Mouse (Mus musculus) ES-E14 (cell line): Measurements from ENCODE around the gene Pus10. TPM values are rescaled to one million over a fixed set of nuclear protein-coding genes. Genes with fewer than 3 reads are reported as not detected.

Experiments used
- DNase-seq: peaks from one replicate; pipeline ENCODE4 v3.0.0-alpha.2; 2013; ENCODE audit warnings: low read depth, low spot score
- H3K27ac ChIP-seq: 2 replicates; pipeline ENCODE4 v1.5.1; 2012; ENCODE audit warnings: low read depth, mild to moderate bottlenecking, low read length, moderate library complexity, mixed read lengths; ENCODE audit not compliant: poor library complexity, insufficient read depth, severe bottlenecking
- H3K36me3 ChIP-seq: 2 replicates; pipeline ENCODE4 v1.6.1; 2012; ENCODE audit warnings: mild to moderate bottlenecking, low read length, moderate library complexity, mixed read lengths; ENCODE audit not compliant: control insufficient read depth, poor library complexity, insufficient read depth, severe bottlenecking
- H3K4me1 ChIP-seq, 2 experiments: fragments of 150-350 bp in 1 of 2; sonication (generic) in 1 of 2; 2 replicates each; pipeline ENCODE4 v1.6.1; 2012; ENCODE audit warnings: low read length in 2 of 2, mild to moderate bottlenecking in 1 of 2, mixed read lengths in 1 of 2; ENCODE audit not compliant: control insufficient read depth in 2 of 2, insufficient read depth in 2 of 2, poor library complexity in 1 of 2
- H3K4me3 ChIP-seq, 2 experiments: fragments of 150-350 bp in 1 of 2; sonication (generic) in 1 of 2; 2 replicates each; pipeline ENCODE4 v1.5.1; 2012; ENCODE audit warnings: low read length in 2 of 2, low read depth in 1 of 2, mild to moderate bottlenecking in 1 of 2, mixed read lengths in 1 of 2; ENCODE audit not compliant: insufficient read depth in 1 of 2, poor library complexity in 1 of 2, severe bottlenecking in 1 of 2
- H3K9ac ChIP-seq: 2 replicates; pipeline ENCODE4 v1.6.1; 2012; ENCODE audit warnings: low read depth, mild to moderate bottlenecking, low read length, mixed read lengths; ENCODE audit not compliant: poor library complexity, insufficient read depth, severe bottlenecking
- H3K9me3 ChIP-seq: fragments of 150-350 bp; sonication (generic); 2 replicates; pipeline ENCODE4 v1.6.1; 2012; ENCODE audit warnings: low read depth, mild to moderate bottlenecking, low read length; ENCODE audit not compliant: control insufficient read depth, insufficient read depth
- CHD2 ChIP-seq: IDR thresholded peaks from 2 replicates; pipeline ENCODE4 v1.6.1; 2014; ENCODE audit warnings: mild to moderate bottlenecking, low read depth, low read length, inconsistent platforms
- HCFC1 ChIP-seq: IDR thresholded peaks from 2 replicates; pipeline ENCODE4 v1.6.1; 2012; ENCODE audit warnings: low read length, inconsistent platforms, borderline replicate concordance; ENCODE audit not compliant: insufficient read depth
- MAFK ChIP-seq: IDR thresholded peaks from 2 replicates; pipeline ENCODE4 v1.6.1; 2014; ENCODE audit warnings: mild to moderate bottlenecking, low read depth, low read length, inconsistent platforms; ENCODE audit not compliant: insufficient read depth
- ZC3H11A ChIP-seq: IDR thresholded peaks from 2 replicates; pipeline ENCODE4 v1.6.1; 2012; ENCODE audit warnings: low read depth, mild to moderate bottlenecking, inconsistent platforms, low read length, borderline replicate concordance
- ZNF384 ChIP-seq: IDR thresholded peaks from 2 replicates; pipeline ENCODE4 v1.6.1; 2012; ENCODE audit warnings: low read depth, low read length, inconsistent platforms
- in situ Hi-C, 2 experiments: fragments of 600-800 bp; cut with MboI; formaldehyde crosslinking; loops; one replicate each; pipeline ENCODE4 v1.15.1; 2025; ENCODE audit warnings: low sequenced_read_pairs in 2 of 2, inconsistent platforms in 1 of 2; ENCODE audit not compliant: unreplicated experiment in 2 of 2
- total RNA-seq: library from RNA; depleted of rRNA; stranded (reverse); fragments of 300-350 nt; gene quantifications from 2 replicates; pipeline ENCODE4 v1.2.3, GENCODE M21; 2012

Gene Pus10
- total RNA-seq, 1 experiment: 28.8 TPM

DNA sequence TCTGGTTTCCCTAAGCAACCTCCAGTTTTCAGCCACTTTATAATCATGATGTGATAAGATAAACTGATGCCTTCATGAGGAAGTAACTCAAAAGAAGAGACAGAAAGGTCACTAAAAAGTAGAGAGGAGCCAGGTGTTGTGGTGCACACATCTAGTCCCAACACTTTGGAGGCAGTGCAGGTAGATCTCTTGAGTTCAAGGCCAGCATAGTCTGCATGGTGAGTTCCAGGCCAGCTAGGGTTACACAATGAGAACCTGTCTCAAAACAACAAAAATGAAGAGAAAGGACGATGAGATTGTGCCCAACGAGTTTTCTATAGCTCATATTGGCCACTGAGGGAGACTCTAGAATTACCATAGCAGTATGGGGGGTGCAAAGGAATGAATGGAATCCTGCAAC lies 33.1 kb downstream of the Pus10 start:
- TF ChIP-seq HCFC1 (no peak), MAFK (no peak), ZC3H11A (no peak), CHD2 (no peak), ZNF384 (no peak)
- Histone ChIP-seq H3K36me3 (no peaks in the 10 kb centered on the region), H3K4me1 (peaks cover 0 to 7% of the 10 kb centered on the region in 2 experiments; a peak in 2 of 4 replicates), H3K9ac (no peak overlapping the region), H3K4me3 (no peak overlapping the region), H3K27ac (no peak overlapping the region), H3K9me3 (no peaks in the 10 kb centered on the region)
- DNase-seq: no peak
- in situ Hi-C loops: no loop called here

DNA sequence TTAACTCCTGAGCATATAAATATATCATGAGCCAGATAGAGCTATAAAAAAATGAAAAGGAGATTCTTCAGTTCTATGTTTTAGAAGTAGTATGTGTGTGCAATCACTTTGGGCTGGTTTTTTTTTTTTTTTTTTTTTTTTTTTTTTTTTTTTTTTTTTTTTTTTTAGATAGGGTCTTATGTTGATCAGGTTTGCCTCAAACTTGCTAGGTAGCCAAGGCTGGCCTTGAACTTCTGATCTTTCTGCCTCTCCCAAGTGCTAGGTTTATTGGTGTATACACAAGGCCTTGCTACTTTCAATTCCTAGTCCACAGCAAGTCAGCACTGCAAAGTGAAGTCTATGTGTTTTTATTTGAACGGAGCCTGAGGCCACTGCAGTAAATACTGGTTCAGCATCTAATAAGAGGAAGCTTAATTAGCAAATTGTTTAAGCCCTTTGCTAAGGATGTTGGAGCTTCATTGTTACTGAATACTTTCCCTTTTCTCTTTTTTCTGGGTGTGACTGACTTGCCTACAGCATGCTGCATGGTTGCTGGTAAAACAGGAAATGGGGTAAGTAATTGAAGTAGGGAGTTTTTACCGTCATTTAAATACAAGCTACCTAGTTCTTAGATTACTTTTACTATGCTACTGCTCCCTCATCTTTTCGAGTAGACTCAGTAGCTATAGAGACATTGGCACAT lies 34.1 kb downstream of the Pus10 start:
- Histone ChIP-seq H3K4me3 (no peak overlapping the region), H3K4me1 (peaks cover 0 to 7% of the 10 kb centered on the region in 2 experiments; a peak in 2 of 4 replicates), H3K36me3 (no peaks in the 10 kb centered on the region), H3K9ac (no peak overlapping the region), H3K27ac (no peak overlapping the region; the same call in 1 of the 2 replicates), H3K9me3 (no peaks in the 10 kb centered on the region)
- TF ChIP-seq ZNF384 (peak; percentile 92), MAFK (no peak)
- no peak for DNase-seq
- in situ Hi-C loops: no loop called here

DNA sequence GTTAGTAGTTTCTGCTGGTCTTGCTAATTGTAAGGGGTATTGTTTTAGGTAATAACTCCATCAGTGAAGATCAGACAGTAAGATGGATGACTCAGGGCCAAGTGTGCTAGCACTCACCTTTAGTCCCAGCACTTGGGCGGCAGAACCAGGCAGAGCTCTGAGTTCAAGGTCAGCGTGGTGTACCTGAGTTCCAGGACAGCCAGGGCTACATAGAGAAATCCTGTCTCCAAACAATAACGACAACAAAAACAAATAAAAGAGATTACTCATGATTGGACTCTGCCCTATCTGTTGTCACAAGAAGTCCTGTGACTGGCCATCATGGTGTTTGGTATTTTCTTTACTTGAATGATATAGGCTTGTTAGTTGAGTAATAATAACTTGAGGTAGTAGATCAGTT lies 36.4 kb downstream of the Pus10 start:
- no peak overlapping the region for H3K4me3 ChIP-seq
- peaks cover 0 to 7% of the 10 kb centered on the region in 2 experiments; a peak in 2 of 4 replicates for H3K4me1 ChIP-seq
- in situ Hi-C loops: no loop called here
- no peak overlapping the region for H3K27ac ChIP-seq
- H3K9me3 ChIP-seq: no peaks in the 10 kb centered on the region
- TF ChIP-seq ZNF384: no peak
- TF ChIP-seq HCFC1: no peak
- no peak for TF ChIP-seq MAFK
- TF ChIP-seq CHD2: no peak
- no peak for TF ChIP-seq ZC3H11A
- H3K9ac ChIP-seq: no peak overlapping the region
- DNase-seq: no peak
- no peaks in the 10 kb centered on the region; the same call in none of the 2 replicates for H3K36me3 ChIP-seq

GRCm38 (mm10) chr11:23704604-23705294 lies 39.3 kb downstream of the Pus10 start:
- no peak for TF ChIP-seq HCFC1
- TF ChIP-seq CHD2: no peak
- no peak for TF ChIP-seq ZNF384
- TF ChIP-seq ZC3H11A: no peak
- TF ChIP-seq MAFK: no peak
- in situ Hi-C loops: no loop called here

More at GRCm38 (mm10) chr11:23704604-23705294, 39.3 kb downstream of the Pus10 start:
- H3K9ac ChIP-seq: no peak overlapping the region
- no peaks in the 10 kb centered on the region; a peak in 1 of 4 replicates for H3K4me1 ChIP-seq
- no peak overlapping the region for H3K4me3 ChIP-seq
- no peak overlapping the region for H3K27ac ChIP-seq
- no peak for DNase-seq
- H3K36me3 ChIP-seq: peaks cover 15% of the 10 kb centered on the region
- no peaks in the 10 kb centered on the region for H3K9me3 ChIP-seq
